Mouse (Mus musculus): ENCODE results near the gene Hivep3. TPM values are rescaled to one million over a fixed set of nuclear protein-coding genes. Genes with fewer than 3 reads are reported as not detected.

Gene Hivep3
- 4.4 and 5.4 TPM in 2 replicates for polyA plus RNA-seq (2012; rRNA removed)

- peak; percentile 89 for DNase-seq (ENCODE audit: low read depth, low spot score)
- under 1% methylated on average over 47 of the region's 47 CpGs for WGBS
These were observed at the start of gene Hivep3 for GRCm38 (mm10) chr4:119733184-119733880. Hivep3 (plus strand) TSS chr4:119733784.

GRCm38 (mm10) chr4:119685746-119686145 is 47.8 kb upstream of the Hivep3 start:
- 95% methylated on average over 2 of the region's 2 CpGs for WGBS
- DNase-seq (ENCODE audit: low read depth, low spot score), result no peak

GRCm38 (mm10) chr4:119698339-119698738 is 35.2 kb upstream of the Hivep3 start:
- no peak for DNase-seq (ENCODE audit: low read depth, low spot score)
- 62% methylated on average over 2 of the region's 2 CpGs for WGBS

- WGBS, result 83% methylated on average over 11 of the region's 11 CpGs
These were observed 32.2 kb upstream of the Hivep3 start for GRCm38 (mm10) chr4:119701269-119701954.

GRCm38 (mm10) chr4:119703965-119704364 is 29.6 kb upstream of the Hivep3 start:
- WGBS, result 73% methylated on average over 8 of the region's 8 CpGs
- DNase-seq (ENCODE audit: low read depth, low spot score), result no peak

More at GRCm38 (mm10) chr4:119701269-119701954, 32.2 kb upstream of the Hivep3 start:
- no peak for DNase-seq (ENCODE audit: low read depth, low spot score)

GRCm38 (mm10) chr4:119707326-119707725 is 26.3 kb upstream of the Hivep3 start:
- 62% methylated on average over 5 of the region's 5 CpGs for WGBS
- no peak for DNase-seq (ENCODE audit: low read depth, low spot score)

- WGBS, result 32% methylated on average over 3 of the region's 3 CpGs
- DNase-seq (ENCODE audit: low read depth, low spot score), result no peak
These were observed 25.8 kb upstream of the Hivep3 start for GRCm38 (mm10) chr4:119707751-119708150.

- DNase-seq (ENCODE audit: low read depth, low spot score), result no peak
- 77% methylated on average over 4 of the region's 4 CpGs for WGBS
These were observed 23.4 kb upstream of the Hivep3 start for GRCm38 (mm10) chr4:119710208-119710607.

- WGBS, result 79% methylated on average over 11 of the region's 11 CpGs
These were observed 16.1 kb upstream of the Hivep3 start for GRCm38 (mm10) chr4:119717443-119717842.

GRCm38 (mm10) chr4:119721531-119721930 is 12.1 kb upstream of the Hivep3 start:
- DNase-seq (ENCODE audit: low read depth, low spot score), result no peak
- 69% methylated on average over 3 of the region's 3 CpGs for WGBS

More at GRCm38 (mm10) chr4:119717443-119717842, 16.1 kb upstream of the Hivep3 start:
- DNase-seq (ENCODE audit: low read depth, low spot score), result no peak

GRCm38 (mm10) chr4:119726074-119726473 is 7.5 kb upstream of the Hivep3 start:
- 40% methylated on average over 5 of the region's 5 CpGs for WGBS

GRCm38 (mm10) chr4:119727871-119728270 is 5.7 kb upstream of the Hivep3 start:
- DNase-seq (ENCODE audit: low read depth, low spot score), result no peak
- 80% methylated on average over 2 of the region's 2 CpGs for WGBS

More at GRCm38 (mm10) chr4:119726074-119726473, 7.5 kb upstream of the Hivep3 start:
- DNase-seq (ENCODE audit: low read depth, low spot score), result no peak

GRCm38 (mm10) chr4:119733942-119734341 is 358 bp downstream of the Hivep3 start:
- WGBS, result under 1% methylated on average over 44 of the region's 44 CpGs
- DNase-seq (ENCODE audit: low read depth, low spot score), result no peak

- no peak for DNase-seq (ENCODE audit: low read depth, low spot score)
- WGBS, result 28% methylated on average over 4 of the region's 4 CpGs
These were observed 768 bp downstream of the Hivep3 start for GRCm38 (mm10) chr4:119734352-119734751.

GRCm38 (mm10) chr4:119738641-119739040 is 5.1 kb downstream of the Hivep3 start:
- WGBS, result 30% methylated on average over 4 of the region's 4 CpGs
- DNase-seq (ENCODE audit: low read depth, low spot score), result no peak

GRCm38 (mm10) chr4:119739301-119740062 is 5.9 kb downstream of the Hivep3 start:
- 54% methylated on average over 9 of the region's 9 CpGs for WGBS
- DNase-seq (ENCODE audit: low read depth, low spot score), result no peak

- no peak for DNase-seq (ENCODE audit: low read depth, low spot score)
- WGBS, result 83% methylated on average over 2 of the region's 2 CpGs
These were observed 14.8 kb downstream of the Hivep3 start for GRCm38 (mm10) chr4:119748341-119748740.

- WGBS, result 34% methylated on average over 4 of the region's 4 CpGs
- no peak for DNase-seq (ENCODE audit: low read depth, low spot score)
These were observed 16.6 kb downstream of the Hivep3 start for GRCm38 (mm10) chr4:119750157-119750556.

- DNase-seq (ENCODE audit: low read depth, low spot score), result no peak
- WGBS, result 75% methylated on average over 6 of the region's 6 CpGs
These were observed 17.2 kb downstream of the Hivep3 start for GRCm38 (mm10) chr4:119750681-119751211.

GRCm38 (mm10) chr4:119751408-119752006 is 17.9 kb downstream of the Hivep3 start:
- WGBS, result 51% methylated on average over 2 of the region's 2 CpGs
- no peak for DNase-seq (ENCODE audit: low read depth, low spot score)

All from large intestine, adult 2 months (tissue).